Mouse (Mus musculus): ENCODE measurements at regions not wholly inside any gene's neighbourhood (a gene's known extent, or its start where the extent isn't known, plus 50 kb on each side); places are given as distances from the start of the nearest gene placed in this dataset.

DNA sequence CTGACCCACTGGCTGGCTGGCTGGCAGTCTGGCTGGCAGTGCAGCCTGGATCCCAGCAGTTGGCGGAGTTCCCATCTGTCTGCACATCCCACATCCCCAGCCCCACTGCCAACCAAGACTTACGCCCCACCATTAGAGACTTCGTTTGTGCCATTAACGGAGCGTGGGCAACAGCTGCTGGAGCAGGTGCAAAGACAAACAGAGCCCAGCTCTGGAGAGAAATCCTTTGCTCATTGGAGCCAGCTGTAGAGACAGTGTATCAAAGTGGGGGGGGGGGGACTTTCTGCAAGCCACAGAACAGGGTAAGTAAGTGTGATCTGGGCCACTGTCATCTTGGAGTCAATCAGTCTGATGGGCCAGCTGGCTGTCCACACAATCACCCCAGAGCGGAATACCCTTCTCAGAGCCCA is 52.3 kb downstream of the Rplp1 start:
- peak; percentile 42 to 78 for DNase-seq (ENCODE audit: low spot score in 2 of 2)

DNA sequence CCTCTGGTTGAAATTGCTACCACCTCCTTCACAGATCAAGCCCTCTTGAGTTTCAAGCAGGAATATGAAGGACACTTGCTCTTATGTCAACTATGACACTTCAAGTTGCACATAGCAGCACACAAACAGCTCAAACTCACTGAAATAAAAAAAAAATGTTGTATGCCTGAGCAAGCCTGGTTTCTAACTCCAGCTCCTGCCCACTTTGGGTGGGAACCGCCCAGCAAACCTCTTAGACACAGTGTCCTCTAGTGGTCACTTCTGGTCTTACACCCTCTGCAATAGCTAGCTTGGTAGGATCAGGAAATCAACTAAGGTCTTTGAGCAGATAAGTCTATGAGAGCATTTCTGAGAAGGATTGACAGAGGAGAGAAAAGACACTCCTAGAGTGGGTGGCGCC is 54.2 kb downstream of the Rplp1 start:
- DNase-seq (ENCODE audit: low spot score in 2 of 2) = peak; percentile 50 to 68

DNA sequence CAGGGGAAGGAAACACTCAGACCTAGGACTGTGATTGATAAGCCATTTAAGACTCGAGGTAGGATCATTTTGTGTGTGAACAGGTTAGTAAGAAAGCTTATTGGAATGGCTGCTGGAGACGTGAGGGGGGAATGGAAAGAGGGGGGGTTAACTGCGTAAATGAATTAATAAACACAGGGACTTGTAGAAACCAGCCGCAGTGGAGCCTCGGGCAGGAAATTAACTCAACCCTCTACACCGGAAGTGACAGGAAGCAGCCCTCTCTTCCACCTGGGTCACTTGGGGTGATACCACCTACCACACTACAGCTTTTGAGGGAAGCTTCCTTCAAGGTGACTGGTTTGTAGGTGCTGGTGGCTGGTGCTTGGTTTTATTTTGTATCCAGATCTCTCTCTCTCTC is 54.9 kb downstream of the Rplp1 start:
- DNase-seq (ENCODE audit: low spot score in 2 of 2) = no peak

DNA sequence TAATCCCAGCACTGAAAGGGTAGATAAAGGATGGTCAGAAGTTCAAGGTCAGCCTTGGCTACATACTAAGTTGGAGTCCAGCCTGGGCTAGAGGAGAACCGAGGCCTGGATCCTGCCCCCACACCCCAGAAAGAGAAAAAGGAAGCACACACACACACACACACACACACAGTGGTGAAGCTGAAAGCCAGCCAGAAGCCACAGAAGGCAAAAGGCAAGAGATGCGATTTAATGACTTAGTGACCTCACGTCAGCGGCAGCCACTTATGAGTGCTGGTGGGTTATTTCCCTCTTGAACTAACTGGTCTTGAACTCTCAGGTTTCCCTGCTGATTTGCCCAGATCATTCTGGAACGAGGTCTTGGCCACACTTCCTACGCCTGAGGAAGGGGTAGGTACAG is 56.5 kb downstream of the Rplp1 start:
- DNase-seq (ENCODE audit: low spot score in 2 of 2) = no peak

DNA sequence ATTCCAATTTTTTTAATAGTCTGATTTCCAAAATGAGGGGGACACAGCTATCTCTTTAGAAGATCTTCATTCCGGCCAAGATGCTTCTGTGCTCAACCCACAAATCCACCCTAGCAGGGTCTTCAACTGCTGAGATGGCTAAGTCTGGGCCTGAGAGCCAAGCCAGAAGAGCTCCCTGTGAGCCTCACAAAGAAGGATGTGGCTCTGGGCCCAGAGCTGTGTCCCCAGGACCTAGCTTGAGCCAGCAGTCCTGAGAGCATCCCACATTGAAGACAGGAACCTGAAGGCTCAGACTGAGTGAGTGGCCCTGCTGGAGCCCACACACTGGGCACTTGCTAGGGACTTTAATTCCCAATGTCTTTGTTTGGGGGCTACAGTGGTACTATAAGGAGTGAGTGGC is 57.7 kb downstream of the Rplp1 start:
- no peak for DNase-seq (ENCODE audit: low spot score in 2 of 2)

DNA sequence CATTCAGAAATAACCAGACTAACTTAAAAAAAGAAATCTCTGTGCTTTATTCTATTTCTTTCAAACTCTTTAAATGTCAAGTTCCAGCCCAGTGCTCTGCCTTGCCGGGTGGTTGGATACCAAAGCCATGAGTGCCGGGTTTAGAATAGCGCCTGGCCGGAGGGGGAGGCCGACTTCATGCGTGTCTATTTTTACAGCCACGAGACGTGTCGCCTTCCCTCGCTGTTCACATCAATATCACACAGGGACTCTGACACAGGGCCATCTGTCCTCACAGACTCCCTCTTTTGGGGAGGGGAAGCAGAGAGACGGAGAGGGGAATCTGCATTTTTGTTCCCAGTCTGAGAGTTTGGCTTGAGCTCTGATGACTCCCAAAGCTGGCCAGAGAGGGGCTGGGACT is 58.7 kb downstream of the Rplp1 start:
- no peak for DNase-seq (ENCODE audit: low spot score in 2 of 2)

DNA sequence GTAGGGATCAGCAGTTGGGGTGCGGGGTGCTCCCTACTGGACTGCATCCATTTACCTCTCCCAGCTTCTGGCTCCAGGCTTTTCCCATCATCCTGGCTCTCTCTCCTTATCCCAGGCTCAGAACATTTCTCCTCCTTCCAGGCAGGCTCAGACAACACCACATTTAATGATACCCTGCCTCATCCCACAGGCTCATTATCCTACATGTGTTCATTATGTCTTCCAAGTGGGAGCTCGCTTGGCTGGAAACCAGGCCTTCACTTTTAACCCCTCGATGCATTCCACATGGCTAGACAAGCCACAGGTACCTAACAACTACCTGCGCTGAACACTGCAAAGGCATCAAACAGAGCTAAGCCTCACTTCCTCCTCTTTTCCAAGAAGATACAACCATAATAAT is 60.5 kb downstream of the Rplp1 start:
- DNase-seq (ENCODE audit: low spot score in 2 of 2) = no peak

DNA sequence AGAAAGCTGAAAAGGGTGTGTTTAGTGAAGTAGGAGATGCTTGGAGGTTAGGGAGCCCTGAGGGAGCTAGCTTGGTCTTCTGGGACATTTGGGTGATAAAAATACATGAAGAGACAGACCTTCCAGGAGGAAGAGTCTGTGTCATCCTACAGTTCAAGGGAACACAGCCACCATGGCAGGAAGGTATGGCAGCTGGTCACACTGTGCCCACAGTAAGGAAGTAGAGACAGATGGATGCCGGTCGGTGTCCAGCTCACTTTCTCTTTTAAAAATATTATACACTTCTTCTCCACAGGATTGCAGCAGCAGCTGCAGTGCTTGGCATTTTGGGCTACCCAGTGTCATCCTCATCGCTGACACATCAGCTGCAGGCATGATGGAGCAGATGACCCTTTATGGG is 63.0 kb downstream of the Rplp1 start:
- no peak for DNase-seq (ENCODE audit: low spot score in 2 of 2)

DNA sequence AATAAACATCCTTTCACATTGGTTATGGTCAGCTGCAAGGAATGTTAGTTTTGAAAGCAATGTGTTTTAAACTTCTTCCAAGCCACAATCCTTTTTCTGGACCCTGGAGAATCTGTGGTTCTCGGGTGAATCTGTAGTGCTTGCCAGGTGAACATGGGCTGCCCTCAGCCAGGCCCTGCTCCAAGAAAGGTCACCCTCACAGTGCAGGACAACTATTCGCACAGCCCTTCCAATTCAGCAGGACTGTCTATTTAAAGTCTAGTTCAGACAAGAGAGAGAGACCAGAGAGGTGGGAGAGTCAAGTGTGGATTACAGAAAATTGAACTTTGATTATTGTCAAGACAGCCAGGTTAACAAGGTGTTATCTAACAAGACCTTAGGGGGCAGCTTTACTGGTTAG is 65.9 kb downstream of the Rplp1 start:
- DNase-seq (ENCODE audit: low spot score in 2 of 2) = no peak

DNA sequence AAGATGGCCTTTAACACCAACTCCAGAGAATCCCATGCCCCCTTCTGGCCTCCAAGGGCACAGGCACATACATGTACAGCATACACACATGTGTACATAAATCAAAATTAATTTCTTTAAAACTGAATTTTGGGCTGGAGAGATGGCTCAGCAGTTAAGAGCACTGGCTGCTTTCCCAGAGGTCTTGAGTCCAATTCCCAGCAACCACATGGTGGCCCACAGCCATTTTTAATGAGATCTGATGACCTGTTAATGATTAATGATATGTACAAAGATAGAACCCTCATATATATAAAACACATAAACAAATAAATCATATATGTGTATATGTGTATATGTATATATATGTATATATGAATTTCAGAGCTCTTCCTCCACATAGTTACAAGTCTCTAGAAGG is 66.8 kb downstream of the Rplp1 start:
- DNase-seq (ENCODE audit: low spot score in 2 of 2) = no peak

DNA sequence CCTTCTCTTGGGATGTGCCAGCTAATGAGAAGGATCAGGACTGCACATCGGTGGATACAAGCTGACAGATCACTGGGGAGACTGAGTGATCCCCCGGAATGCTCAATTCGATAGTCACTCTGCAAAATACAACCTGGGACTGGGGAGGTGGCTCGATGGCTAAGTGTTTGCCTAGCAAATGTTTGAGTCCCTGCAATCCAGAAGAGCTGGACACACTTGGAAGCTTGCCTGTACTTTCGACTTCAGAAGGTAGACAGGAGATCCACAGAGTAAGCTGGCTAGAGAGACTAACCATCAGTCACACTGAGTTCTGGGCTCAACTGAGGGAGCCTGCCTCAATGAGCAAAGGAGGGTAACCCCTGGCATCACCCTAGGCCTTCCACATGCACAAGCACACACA is 69.7 kb downstream of the Rplp1 start:
- no peak for DNase-seq (ENCODE audit: low spot score in 2 of 2)

DNA sequence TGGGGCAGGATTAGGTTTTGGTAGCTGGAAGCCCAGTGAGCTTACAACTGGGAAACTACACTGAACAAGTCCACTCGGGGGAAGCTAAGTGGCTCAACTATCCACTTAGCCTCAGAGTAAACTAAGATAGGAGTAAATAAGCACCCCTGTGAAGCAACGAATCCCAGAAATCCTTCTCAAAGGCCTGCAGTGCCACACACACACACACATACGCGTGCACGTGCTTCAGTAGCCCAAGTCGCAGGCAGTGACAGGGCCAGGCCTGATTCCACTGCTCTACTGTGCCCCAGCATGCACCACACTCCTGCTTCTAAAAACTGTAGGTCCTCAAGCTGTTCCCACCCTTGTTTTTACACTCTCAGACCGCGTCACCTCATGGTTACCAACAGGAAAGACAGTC is 70.2 kb downstream of the Rplp1 start:
- no peak for DNase-seq (ENCODE audit: low spot score in 2 of 2)

DNA sequence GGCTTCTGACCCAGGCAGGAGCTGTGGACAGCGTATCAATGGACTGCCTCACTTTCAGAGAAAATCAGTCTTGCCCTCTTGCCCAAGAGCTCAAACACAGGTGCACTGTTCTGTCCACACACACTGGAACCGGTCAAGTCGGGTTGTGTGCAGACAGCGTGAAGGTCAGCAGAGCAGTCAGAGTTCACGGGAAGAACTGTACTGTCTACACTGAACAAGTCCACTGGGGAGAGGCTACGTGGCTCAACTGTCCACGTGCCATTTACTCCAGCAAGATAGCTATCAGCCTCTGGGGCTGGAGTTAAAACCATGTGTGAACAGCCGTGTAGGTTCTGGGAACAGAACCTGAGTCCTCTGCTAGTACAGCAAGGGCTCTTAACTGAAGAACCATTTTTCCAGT is 70.8 kb downstream of the Rplp1 start:
- DNase-seq (ENCODE audit: low spot score in 2 of 2) = no peak

DNA sequence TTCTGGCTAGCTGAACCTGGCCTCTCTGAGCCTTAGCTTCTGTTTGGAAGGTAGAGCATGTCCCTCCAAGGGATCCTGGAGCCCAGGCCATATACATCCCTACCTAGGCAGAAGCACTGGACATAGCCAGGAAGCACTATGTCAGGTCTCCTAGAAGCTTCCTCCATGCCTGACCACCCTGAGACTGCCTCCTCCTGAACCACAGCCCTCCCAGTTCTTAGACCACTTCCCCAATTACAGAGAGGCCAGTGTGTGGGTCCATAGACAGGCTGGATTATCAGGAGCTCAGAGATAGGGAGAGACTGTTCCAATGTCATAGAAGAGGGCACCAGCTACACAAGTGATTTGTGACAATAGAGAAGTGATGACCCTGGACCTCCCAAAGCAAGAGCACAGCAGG is 72.0 kb downstream of the Rplp1 start:
- no peak for DNase-seq (ENCODE audit: low spot score in 2 of 2)

DNA sequence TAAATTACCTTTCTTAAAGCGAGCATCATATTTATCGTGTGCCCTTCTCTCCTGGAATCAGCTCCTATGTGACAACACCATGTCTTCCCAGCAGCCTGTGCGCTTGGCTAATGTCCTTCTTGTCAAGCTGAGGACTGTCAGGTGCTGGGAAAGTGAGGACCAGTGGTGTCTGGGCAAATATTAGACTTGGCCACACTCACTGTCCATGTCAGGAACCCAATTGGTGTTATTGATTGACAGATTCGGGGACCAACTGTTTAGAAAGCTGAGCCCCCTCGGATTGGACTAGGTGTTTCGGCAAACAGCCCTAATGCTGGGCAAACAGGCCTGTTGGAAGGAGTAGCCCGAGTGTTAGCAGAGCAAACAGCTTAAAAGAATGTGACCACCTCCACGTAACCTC is 73.1 kb downstream of the Rplp1 start:
- DNase-seq (ENCODE audit: low spot score in 2 of 2) = no peak

DNA sequence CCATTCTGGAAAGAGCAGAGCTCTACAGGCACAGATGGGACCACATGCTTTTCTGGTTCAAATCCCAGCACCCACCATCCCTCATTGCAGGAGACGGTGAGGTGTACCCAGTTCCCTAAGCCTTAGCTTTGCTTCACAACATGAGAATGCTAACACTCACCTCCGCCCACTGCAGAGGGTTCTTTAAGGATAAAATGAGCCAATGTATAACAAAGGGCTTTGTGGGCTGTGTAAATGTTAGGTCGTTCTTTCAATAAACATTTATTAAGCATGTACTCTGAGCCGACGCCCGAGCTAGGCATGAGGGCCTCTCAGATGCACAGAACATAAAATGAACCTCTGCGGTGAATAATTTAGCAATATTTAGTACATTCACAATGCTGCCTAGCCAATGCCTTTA is 74.0 kb downstream of the Rplp1 start:
- no peak for DNase-seq (ENCODE audit: low spot score in 2 of 2)

DNA sequence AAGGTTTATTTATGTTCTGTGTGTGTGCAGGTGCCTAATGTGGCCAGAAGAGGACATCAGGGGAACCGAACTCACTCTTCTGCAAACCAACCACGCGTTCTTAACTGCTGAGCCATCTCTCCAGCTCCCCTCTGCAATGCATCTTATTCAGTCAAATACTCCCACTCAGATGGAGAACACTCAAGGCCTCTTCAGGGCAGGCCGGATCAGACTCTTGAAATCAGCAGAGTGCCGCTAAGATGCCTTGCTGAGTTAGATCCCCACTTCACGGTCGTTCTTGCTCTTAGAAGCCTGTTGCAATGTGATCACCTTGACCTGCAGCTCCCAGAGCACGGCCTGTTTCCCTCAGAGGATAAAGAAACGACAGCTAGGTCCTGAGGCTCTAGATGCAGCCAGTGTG is 81.1 kb downstream of the Rplp1 start:
- no peak for DNase-seq (ENCODE audit: low spot score in 2 of 2)

DNA sequence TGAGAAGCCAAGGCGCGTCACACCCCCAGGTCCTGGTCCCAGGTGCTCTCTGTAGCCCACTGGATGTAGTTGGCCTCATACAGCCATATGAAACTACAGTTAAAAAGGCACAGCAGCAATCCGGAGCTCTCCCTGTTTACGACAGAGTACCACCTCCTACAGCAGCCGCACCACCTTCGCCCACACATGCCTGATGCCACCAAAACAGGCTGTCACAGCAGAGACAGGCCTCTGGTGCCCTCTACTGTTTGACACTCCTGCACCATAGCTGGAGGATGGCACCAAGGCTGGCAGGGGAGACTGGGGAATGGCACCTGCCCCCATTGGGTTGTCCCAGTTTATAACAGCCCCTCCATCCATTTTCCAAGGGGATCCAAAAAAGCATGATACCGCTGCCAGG is 84.1 kb downstream of the Rplp1 start:
- DNase-seq (ENCODE audit: low spot score in 2 of 2) = peak in 1 of 2 experiments; percentile 35

DNA sequence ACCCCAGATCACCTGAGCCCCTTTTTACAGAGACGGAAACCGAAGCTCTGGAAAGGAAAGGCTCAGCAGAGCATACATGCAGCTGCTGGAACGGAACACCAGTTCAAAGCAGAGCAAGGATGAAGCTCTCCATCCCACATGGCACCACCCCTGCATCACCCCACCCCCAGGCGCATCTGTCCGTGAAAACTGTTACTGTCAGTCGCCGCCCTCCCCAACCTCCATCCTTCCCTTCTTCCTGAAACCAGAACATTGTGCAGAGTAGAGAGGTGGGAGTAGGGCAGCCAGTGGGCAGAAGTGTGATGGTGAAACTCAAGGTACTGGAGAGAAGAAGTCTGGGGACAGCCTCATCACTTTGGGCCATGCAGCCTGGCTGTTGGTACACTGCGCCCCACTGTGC is 84.6 kb downstream of the Rplp1 start:
- no peak for DNase-seq (ENCODE audit: low spot score in 2 of 2)

DNA sequence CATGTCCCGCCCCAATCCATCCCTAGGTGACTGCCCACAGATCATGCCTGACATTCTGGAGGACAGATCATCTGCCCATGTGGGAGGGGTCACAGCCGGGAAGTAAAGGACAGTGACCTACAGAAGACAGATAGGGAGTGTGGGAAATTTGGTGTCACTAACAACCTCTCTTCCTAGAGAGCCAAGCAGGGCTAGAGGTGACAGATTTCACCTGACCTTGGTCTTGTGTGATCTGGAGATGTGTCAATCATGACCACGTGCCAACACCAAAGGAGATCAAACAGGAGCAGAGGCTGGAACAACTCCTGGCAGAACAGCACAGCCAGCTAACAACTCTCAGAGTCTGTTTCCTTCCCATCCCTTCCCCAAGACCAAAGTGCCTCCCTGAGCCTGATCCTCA is 85.0 kb downstream of the Rplp1 start:
- DNase-seq (ENCODE audit: low spot score in 2 of 2) = no peak

DNA sequence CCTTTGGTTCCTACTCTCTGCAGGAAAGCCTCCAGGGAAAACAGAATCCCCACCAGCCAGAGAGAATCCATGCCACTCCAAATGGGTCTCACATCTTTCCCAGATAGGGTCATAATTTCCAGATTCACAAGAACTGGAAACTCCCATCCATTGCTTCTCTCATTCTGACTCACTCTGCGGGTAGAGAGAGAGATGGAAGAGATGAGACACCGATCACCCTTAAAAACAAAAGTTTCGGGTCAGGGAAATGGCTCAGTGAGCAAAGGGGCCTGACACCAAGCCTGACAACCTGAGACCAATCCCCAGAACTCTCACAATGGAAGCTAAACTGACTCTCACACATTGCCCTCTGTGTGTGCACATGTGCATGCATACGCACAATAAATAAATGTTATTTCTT is 86.6 kb downstream of the Rplp1 start:
- no peak for DNase-seq (ENCODE audit: low spot score in 2 of 2)

DNA sequence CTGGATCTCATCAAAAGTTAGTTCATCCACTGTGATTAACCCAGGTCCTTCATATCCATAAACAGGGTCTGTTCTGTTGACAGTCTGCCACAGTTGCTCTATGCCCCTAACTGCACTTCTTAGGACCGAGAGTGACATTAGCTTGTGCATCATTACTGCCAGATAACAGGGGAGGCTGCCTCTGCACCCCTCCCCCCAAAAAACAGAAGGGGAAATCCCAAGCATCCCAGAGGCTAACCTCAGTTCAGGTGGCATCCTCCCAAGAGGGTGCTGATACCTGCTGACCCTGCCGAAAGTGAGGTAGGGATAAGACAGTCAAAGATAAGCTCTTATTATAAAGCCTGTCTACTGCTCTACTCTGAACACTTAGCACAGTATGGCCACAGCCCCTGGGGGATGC is 87.3 kb downstream of the Rplp1 start:
- DNase-seq (ENCODE audit: low spot score in 2 of 2) = no peak

DNA sequence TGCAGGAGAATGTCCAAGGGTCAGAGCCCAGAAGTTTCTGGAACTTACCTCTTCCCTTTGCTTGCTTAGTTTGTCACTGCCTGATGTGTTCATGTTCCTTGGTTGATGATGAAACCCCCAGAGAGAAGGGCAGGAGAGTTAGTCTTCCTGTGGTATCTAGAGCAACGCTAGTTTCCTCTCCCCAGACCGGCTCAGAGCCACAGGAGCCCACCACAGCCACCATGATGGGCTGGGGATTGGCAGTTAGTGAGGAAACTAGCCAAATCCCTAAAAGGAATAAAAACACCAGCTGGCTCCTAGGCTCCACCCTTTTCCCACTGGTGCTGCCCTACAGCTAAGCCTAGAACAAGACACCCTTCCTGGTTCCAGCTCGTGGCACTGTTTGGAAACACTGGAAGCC is 87.9 kb downstream of the Rplp1 start:
- no peak for DNase-seq (ENCODE audit: low spot score in 2 of 2)

DNA sequence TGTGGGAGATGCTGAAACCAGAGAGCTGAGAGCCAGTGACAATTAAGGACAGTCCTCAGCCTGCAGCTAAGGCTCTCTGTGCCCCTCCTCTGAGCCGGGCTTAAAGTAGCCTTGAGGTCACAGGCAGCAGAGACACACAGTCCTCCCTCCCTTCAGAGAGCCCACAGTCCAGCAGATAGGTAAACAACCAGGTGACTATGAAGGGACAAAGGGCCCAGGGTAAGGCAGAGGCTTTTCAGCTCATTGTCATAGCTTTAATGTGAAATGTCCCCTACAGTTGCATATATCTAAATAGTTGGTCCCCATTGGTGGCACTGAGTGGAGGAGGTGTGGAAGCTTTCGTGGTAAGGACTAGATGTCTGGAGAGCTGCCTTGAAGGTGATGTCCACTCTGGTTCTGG is 88.5 kb downstream of the Rplp1 start:
- no peak for DNase-seq (ENCODE audit: low spot score in 2 of 2)

DNA sequence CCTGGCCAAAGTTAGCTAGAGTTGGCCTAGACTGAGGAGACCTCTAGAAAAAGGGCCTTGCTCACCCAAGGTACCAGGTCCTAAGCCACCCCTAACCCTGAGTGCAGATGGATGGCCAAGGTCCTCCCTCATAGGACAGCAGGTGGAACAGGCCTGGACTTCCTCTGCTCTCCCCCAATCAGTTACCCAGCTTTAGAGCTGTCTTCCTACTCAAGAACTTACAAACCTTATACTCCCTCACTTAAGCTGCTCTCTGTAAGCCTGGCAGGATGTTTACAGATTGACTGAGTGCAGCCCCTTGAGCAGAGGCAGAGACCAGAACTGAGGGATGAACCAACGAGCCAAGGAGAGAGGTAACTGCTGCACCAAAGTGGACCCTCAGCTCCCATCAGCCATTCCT is 94.5 kb downstream of the Rplp1 start:
- no peak for DNase-seq (ENCODE audit: low spot score in 2 of 2)
